Mouse (Mus musculus): Measurements from ENCODE around the gene Ncam1. TPM values are rescaled to one million over a fixed set of nuclear protein-coding genes. Genes with fewer than 3 reads are reported as not detected.

Gene Ncam1
- polyA plus RNA-seq, 1 experiment from 2014 or later = 432 TPM

DNA sequence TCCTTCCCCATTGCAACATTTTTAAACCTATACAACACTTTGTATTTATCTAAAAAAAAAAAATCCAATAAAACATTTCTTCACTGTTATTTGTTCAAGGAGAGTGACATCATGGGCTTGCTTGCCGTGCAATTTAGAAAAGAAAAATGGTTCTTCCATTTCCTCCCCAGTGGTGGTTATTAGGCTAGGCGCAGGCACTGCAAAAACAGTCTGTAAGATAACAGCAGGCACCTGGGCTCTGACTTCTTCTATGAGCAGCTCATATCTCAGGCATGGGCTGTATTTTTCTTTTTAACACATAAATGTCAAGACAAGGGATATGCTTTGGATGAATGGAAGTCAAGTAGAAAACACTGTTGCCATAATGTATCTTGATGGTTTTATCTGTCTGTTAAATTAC, 192.0 kb downstream of the Ncam1 start:
- Histone ChIP-seq H3K9me3 (no peaks in the 10 kb centered on the region), H3K27ac (peak overlapping the region; percentile 85), H3K4me2 (replicated peaks) (peak overlapping the region; percentile 7; the same call in 1 of the 2 replicates), H3K4me1 (replicated peaks) (peaks cover 49% of the 10 kb centered on the region), H3K27me3 (no peaks in the 10 kb centered on the region), H3K36me3 (no peaks in the 10 kb centered on the region), H3K4me3 (replicated peaks) (no peak overlapping the region), H3K9ac (replicated peaks) (0 out of 2 replicates have a peak overlapping the region, but pooled peaks have one; percentile 17)
- peak; percentile 31; the same call in 1 of the 2 replicates for ATAC-seq
- WGBS = 13% methylated on average over 2 of the region's 2 CpGs

DNA sequence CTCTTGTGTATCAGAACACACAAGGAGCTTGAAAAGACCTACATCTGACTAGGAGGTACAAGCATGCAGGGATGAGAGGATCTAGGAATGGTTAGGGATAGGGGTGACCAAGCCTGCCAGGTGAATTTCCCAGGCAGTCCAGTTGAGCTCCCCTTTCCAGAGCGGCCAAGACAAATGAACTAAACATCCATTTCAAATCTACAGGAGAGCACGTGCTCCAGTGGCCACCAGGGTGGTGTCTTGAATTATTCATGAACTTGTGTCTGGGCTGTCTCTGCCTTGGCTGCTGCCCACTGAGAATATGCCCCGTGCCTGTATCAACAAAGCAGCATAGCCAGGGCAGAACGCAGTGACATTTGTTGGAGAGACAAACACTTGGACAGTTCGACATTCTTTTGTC, 192.4 kb downstream of the Ncam1 start:
- Histone ChIP-seq H3K27me3 (no peaks in the 10 kb centered on the region), H3K4me2 (replicated peaks) (peak overlapping the region; percentile 7; the same call in 1 of the 2 replicates), H3K4me3 (replicated peaks) (no peak overlapping the region), H3K9me3 (no peaks in the 10 kb centered on the region), H3K4me1 (replicated peaks) (peaks cover 53% of the 10 kb centered on the region), H3K36me3 (no peaks in the 10 kb centered on the region), H3K27ac (peak overlapping the region; percentile 85), H3K9ac (replicated peaks) (0 out of 2 replicates have a peak overlapping the region, but pooled peaks have one; percentile 17)
- 7% methylated on average over 5 of the region's 5 CpGs for WGBS
- ATAC-seq = peak; percentile 94

DNA sequence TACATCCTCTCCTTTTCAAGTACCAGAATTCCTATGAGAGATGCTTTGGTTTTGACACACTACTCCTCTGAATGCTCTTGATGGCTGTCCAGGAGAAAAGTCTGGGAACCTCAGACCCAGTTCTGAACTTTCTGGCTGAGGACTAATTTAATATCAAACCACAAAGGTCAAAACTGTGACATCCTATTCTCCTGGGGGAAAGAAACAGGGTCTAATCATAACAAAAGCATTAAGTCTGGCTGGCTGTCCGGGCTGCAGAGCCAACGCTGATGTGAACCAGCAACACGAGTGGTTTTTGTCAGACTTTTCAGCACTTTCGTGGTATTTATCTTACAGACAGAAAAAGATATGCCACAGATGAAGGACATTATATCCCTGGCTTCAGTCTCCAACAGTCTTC, 192.9 kb downstream of the Ncam1 start:
- H3K4me2 ChIP-seq (replicated peaks) = peak overlapping the region; percentile 7; the same call in 1 of the 2 replicates
- ATAC-seq = no peak
- no peak overlapping the region for H3K4me3 ChIP-seq (replicated peaks)
- peak overlapping the region; percentile 85 for H3K27ac ChIP-seq
- WGBS = 53% methylated on average over 4 of the region's 4 CpGs
- no peaks in the 10 kb centered on the region for H3K27me3 ChIP-seq
- H3K36me3 ChIP-seq = no peaks in the 10 kb centered on the region
- H3K4me1 ChIP-seq (replicated peaks) = peaks cover 58% of the 10 kb centered on the region
- H3K9ac ChIP-seq (replicated peaks) = no peak overlapping the region
- no peaks in the 10 kb centered on the region for H3K9me3 ChIP-seq

DNA sequence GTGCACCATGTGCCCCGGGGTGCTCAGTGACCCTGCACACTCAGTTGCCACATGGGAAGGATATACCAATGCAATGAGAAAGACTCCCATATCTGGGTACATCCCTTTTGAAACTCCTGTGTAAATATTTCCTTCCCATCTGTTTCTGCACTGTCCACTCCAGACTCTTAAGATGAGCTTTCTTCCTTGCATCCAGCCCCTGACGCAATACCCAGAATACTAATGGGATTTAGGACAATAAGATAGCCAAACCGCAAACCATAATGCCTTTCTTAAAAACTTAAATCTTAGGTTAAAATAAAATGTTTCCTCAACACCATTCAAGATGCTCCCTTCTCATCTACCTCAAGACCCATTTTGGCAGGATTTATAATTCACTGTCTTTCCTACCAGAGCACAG, 193.4 kb downstream of the Ncam1 start:
- WGBS = 86% methylated on average over 3 of the region's 3 CpGs
- Histone ChIP-seq H3K4me3 (replicated peaks) (no peak overlapping the region), H3K27ac (peak overlapping the region; percentile 85), H3K9me3 (no peaks in the 10 kb centered on the region), H3K9ac (replicated peaks) (no peak overlapping the region), H3K27me3 (no peaks in the 10 kb centered on the region), H3K4me2 (replicated peaks) (no peak overlapping the region), H3K36me3 (no peaks in the 10 kb centered on the region), H3K4me1 (replicated peaks) (peaks cover 59% of the 10 kb centered on the region)
- ATAC-seq = no peak

DNA sequence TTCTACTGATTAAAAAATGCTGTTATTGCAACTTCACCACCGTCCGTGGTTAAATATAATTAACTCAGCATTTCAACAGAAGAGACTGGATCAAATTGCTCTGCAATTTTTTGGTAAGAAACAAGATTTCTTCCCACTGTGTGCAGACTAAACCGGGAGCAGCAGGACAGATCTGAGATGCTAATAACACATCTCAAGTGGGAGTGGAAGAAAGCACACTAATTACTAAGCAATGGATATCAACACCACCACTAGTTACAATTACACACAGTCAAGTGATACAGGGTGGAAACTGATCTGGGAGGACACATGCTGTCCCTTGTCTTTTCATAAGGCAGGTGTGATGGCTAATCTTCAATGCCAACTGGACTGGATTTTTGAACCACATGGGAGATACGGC, 197.5 kb downstream of the Ncam1 start:
- Histone ChIP-seq H3K9me3 (no peaks in the 10 kb centered on the region), H3K4me3 (replicated peaks) (no peak overlapping the region), H3K9ac (replicated peaks) (no peak overlapping the region), H3K36me3 (no peaks in the 10 kb centered on the region), H3K4me1 (replicated peaks) (peaks cover 38% of the 10 kb centered on the region), H3K27me3 (no peaks in the 10 kb centered on the region), H3K27ac (peak overlapping the region; percentile 5; the same call in 1 of the 2 replicates), H3K4me2 (replicated peaks) (no peak overlapping the region)
- 74% methylated on average over 4 of the region's 4 CpGs for WGBS
- ATAC-seq = no peak

DNA sequence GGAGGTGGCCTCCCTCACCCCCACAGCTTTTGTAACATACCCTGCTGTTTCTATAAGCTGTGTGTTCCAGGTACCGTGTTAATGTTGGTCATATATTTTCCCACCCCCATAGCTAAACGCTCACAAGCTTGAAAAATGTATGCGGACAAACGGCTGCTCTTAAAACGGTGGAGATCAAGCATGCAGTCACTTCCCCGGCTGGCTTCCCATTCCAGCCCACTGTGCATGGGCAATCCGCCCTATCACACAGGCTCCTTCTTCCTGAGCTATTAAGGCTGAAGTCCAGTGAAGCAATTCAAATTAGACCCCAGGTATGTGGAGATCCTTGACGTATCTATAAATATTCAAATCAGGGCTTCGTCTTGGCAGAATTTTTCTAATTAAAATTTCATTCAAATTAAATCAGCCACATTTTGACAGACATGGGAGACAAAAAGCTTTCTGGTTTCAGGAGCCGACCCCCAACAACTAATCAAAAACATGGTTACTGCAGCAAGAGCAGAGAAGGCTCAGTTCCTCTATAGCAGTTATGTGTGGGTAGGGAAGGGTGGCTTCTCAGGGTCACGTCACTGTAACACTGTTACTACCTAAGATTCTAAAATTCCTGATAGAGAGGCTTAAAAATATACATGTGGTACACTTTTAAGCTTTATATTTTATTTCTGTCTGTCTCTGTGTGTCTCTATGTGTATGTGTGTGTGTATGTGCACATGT, 202.9 kb downstream of the Ncam1 start:
- 31% methylated on average over 11 of the region's 11 CpGs for WGBS
- Histone ChIP-seq H3K9ac (replicated peaks) (peak overlapping the region; percentile 56), H3K27ac (peak overlapping the region; percentile 89), H3K9me3 (no peaks in the 10 kb centered on the region), H3K36me3 (no peaks in the 10 kb centered on the region), H3K4me3 (replicated peaks) (no peak overlapping the region), H3K4me2 (replicated peaks) (peak overlapping the region; percentile 41), H3K27me3 (no peaks in the 10 kb centered on the region), H3K4me1 (replicated peaks) (peaks cover 67% of the 10 kb centered on the region)
- peak; percentile 77 for ATAC-seq

DNA sequence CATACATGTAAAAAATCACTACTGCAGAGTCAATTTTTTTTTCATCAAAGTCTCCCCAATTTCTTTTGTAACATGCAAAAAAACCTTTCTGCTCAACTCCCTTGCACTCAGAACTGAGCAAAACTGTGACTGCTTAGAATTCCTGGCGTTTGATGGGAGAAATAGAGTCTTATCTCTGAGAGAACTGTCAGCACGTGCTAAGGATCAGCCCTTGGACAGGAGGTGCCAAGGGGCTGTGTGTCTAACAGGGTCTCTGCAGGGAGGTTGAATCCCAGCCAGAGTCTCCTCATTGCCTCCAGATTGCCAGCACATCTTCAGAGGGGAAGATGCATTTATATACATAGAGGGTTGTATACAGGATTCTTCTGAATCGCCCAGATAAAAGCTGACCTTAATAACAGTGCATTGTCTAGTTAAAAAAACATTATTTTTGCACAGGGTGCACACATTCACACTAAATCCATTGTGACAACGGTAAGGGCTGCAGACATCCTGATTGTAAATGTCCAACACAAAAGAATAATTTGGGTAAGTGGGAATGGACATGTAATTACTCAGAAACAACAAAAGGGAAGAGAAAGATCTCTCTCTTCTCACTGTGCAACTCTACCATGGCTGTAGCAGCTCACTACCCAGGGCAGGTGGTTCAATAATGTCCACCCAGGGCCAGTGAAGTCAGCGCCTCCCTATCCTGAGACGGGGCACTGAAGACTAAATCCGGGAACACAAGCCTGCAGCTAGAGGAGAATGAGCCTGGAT, 203.7 kb downstream of the Ncam1 start:
- 19% methylated on average over 7 of the region's 7 CpGs for WGBS
- no peaks in the 10 kb centered on the region for H3K27me3 ChIP-seq
- peaks cover 72% of the 10 kb centered on the region for H3K4me1 ChIP-seq (replicated peaks)
- H3K36me3 ChIP-seq = no peaks in the 10 kb centered on the region
- no peaks in the 10 kb centered on the region for H3K9me3 ChIP-seq
- peak overlapping the region; percentile 41 for H3K4me2 ChIP-seq (replicated peaks)
- H3K27ac ChIP-seq = peak overlapping the region; percentile 89
- no peak overlapping the region for H3K4me3 ChIP-seq (replicated peaks)
- peak overlapping the region; percentile 56 for H3K9ac ChIP-seq (replicated peaks)
- peak; percentile 56 for ATAC-seq

DNA sequence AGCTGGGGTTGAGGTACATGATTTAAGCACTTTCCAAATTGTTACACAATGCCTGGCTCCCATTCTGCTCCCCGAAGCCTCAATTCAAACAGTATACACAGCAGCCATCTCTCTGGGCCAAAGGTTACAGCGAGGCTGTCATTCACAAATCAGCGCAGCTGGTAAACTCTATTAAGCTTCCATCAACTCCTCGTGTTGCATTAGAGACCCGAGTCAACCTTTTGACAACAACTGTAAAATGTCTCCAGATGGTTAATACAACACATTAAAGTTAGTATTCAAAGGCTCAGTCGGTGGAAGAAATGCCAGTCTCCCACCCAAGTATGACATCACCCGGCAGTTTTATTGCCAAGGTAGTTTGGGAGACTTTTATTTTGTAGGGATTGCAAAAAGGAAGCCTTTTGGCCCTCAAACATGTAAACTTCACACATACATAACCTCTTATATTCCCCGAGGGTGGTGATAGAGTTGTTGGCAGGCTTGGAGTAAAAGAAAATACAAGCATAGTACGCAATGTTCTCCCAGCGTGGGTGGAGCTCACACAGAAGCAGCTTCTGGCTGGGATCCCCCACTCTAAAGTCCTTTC, 204.7 kb downstream of the Ncam1 start:
- Histone ChIP-seq H3K36me3 (no peaks in the 10 kb centered on the region), H3K4me2 (replicated peaks) (no peak overlapping the region), H3K9me3 (no peaks in the 10 kb centered on the region), H3K9ac (replicated peaks) (no peak overlapping the region), H3K27me3 (no peaks in the 10 kb centered on the region), H3K4me1 (replicated peaks) (peaks cover 78% of the 10 kb centered on the region), H3K4me3 (replicated peaks) (no peak overlapping the region), H3K27ac (peak overlapping the region; percentile 89)
- WGBS = 57% methylated on average over 10 of the region's 10 CpGs
- peak; percentile 21 for ATAC-seq

DNA sequence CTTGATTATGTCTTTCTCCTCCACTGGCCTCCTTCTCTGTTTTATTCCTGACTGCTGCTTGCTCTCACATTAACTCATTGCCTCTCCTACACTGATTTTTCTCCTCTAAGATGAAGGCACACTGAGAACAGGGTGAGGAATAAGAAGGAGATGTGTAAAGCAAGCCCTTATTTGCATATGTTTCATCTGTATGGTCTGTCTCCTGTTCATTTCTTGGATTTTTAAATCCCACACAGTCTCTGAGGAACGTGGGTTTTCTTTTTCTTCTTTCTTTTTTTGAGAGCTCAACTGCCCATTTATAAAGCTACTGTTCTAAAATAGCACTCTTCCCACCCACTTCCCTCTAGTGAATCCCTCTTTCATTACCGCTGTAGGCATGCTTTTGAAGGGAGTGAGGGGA, 206.7 kb downstream of the Ncam1 start:
- Histone ChIP-seq H3K36me3 (no peaks in the 10 kb centered on the region), H3K4me1 (replicated peaks) (peaks cover 74% of the 10 kb centered on the region), H3K9me3 (no peaks in the 10 kb centered on the region), H3K4me2 (replicated peaks) (no peak overlapping the region), H3K27me3 (no peaks in the 10 kb centered on the region), H3K4me3 (replicated peaks) (no peak overlapping the region), H3K9ac (replicated peaks) (no peak overlapping the region), H3K27ac (peak overlapping the region; percentile 67)
- ATAC-seq = no peak
- WGBS = 28% methylated on average over 2 of the region's 2 CpGs

DNA sequence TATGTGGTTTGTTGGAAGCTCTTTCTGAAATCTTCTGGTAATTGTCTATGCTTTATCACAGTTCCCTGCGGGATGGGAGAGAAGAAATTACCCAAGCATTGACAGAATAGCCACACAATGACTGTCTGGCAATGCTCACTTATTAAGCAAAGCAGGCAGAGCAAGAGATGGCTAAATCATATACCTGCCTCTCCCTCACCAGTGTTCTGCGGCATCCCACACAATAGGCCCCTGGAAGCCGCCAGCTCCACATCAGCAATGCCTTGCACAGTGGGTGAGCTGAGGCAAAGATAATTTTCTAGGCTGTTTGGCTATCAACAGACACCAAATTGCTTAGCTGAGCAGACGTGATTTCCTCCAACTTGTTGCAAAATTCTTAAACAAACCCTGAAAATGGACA, 208.5 kb downstream of the Ncam1 start:
- H3K9me3 ChIP-seq = no peaks in the 10 kb centered on the region
- 34% methylated on average over 4 of the region's 4 CpGs for WGBS
- no peak overlapping the region for H3K4me3 ChIP-seq (replicated peaks)
- H3K27ac ChIP-seq = peak overlapping the region; percentile 67
- no peak for ATAC-seq
- H3K4me1 ChIP-seq (replicated peaks) = peaks cover 58% of the 10 kb centered on the region
- no peaks in the 10 kb centered on the region for H3K36me3 ChIP-seq
- 0 out of 2 replicates have a peak overlapping the region, but pooled peaks have one; percentile 30 for H3K9ac ChIP-seq (replicated peaks)
- no peak overlapping the region for H3K4me2 ChIP-seq (replicated peaks)
- no peaks in the 10 kb centered on the region for H3K27me3 ChIP-seq

DNA sequence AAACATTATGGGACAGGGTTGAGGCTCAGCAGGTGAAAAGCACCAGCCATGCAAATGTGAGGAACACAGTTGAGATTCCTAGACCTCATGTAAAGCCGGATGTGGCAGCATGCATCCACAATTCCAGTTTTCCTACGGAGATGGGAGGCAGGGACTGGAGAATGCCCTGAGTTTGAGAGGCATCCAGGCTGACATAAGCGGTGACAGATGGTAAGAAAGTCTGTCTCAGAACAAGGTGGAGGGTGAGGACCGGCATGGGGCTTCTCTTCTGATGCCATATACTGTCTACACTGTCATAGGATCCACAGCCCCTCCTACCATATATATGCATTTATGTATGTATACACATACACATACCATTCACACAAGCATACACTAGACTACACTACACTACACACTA, 221.6 kb downstream of the Ncam1 start:
- Histone ChIP-seq H3K9ac (replicated peaks) (no peak overlapping the region), H3K27ac (no peak overlapping the region), H3K9me3 (no peaks in the 10 kb centered on the region), H3K27me3 (no peaks in the 10 kb centered on the region), H3K36me3 (no peaks in the 10 kb centered on the region), H3K4me2 (replicated peaks) (no peak overlapping the region), H3K4me3 (replicated peaks) (no peak overlapping the region), H3K4me1 (replicated peaks) (peaks cover 37% of the 10 kb centered on the region)
- ATAC-seq = no peak
- WGBS = 93% methylated on average over 4 of the region's 4 CpGs

All from midbrain, embryonic 13.5 days (tissue).